Mouse (Mus musculus) midbrain, postnatal 0 days (tissue): ENCODE results near the gene Dazap2. TPM values are rescaled to one million over a fixed set of nuclear protein-coding genes. Genes with fewer than 3 reads are reported as not detected.
"Not testable (repeated sequence)": the region's sequence is repeated elsewhere in the genome, so short reads cannot be mapped to it uniquely, and the experiment has no call there.

ENCODE experiments used
- ATAC-seq: fragments of 200-750 bp; cut with Nextera tagmentation; 2 replicates; pipeline ENCODE4 v1.8.0; 2017; ENCODE audit warnings: moderate number of reproducible peaks, mild to moderate bottlenecking, moderate TSS enrichment, moderate library complexity; ENCODE audit not compliant: low FRiP score
- DNase-seq: peaks from one replicate; pipeline ENCODE4 v3.0.0-alpha.2; 2015; ENCODE audit warnings: low spot score
- H3K27ac ChIP-seq: fragments of 300-500 bp; sonication (generic); 2 replicates; pipeline ENCODE4 v1.5.1; 2014; ENCODE audit warnings: low read depth, mild to moderate bottlenecking, low read length, mixed read lengths
- H3K27me3 ChIP-seq: fragments of 300-500 bp; sonication (generic); 2 replicates; pipeline ENCODE4 v1.6.1; 2014; ENCODE audit warnings: low read length, control low read depth, mixed read lengths; ENCODE audit not compliant: insufficient read depth
- H3K36me3 ChIP-seq: fragments of 300-500 bp; sonication (generic); 2 replicates; pipeline ENCODE4 v1.6.1; 2014; ENCODE audit warnings: low read length, control low read depth, mixed read lengths; ENCODE audit not compliant: insufficient read depth
- H3K4me1 ChIP-seq: fragments of 300-500 bp; sonication (generic); 2 replicates; pipeline ENCODE4 v1.6.1; 2014; ENCODE audit warnings: mild to moderate bottlenecking, control low read depth, antibody characterized with exemption, low read length, mixed read lengths; ENCODE audit not compliant: insufficient read depth
- H3K4me2 ChIP-seq: fragments of 300-500 bp; sonication (generic); 2 replicates; pipeline ENCODE4 v1.6.1; 2014; ENCODE audit warnings: low read depth, mild to moderate bottlenecking, low read length, mixed read lengths; ENCODE audit not compliant: poor library complexity, severe bottlenecking
- H3K4me3 ChIP-seq: fragments of 300-500 bp; sonication (generic); 2 replicates; pipeline ENCODE4 v1.5.1; 2014; ENCODE audit warnings: low read depth, mild to moderate bottlenecking, low read length, moderate library complexity
- H3K9ac ChIP-seq: fragments of 300-500 bp; sonication (generic); replicated peaks from 2 replicates; pipeline ENCODE4 v1.6.1; 2014; ENCODE audit warnings: mild to moderate bottlenecking, low read length, moderate library complexity, mixed read lengths; ENCODE audit not compliant: poor library complexity, severe bottlenecking
- H3K9me3 ChIP-seq: fragments of 300-500 bp; sonication (generic); 2 replicates; pipeline ENCODE4 v1.6.1; 2016; ENCODE audit warnings: low read length, control low read depth
- CTCF ChIP-seq: IDR thresholded peaks from 2 replicates; pipeline ENCODE4 v1.5.1; 2016; ENCODE audit warnings: antibody characterized with exemption, mild to moderate bottlenecking
- WGBS: fragments of 180-500 bp; shearing (Covaris S2); extraction: QIAGEN DNeasy Blood & Tissue Kit; methylation state at CpG from one replicate; pipeline ENCODE4 v1.1.7; 2014; 5-methylcytosine and 5-hydroxymethylcytosine counted together
- polyA plus RNA-seq: library from polyadenylated mRNA; unstranded; fragments of >200 nt; fragmentation: Nextera tagmentation; extraction: Ambion mirVana; gene quantifications from 2 replicates; pipeline ENCODE4 v1.2.1, GENCODE M21; 2015
- total RNA-seq: library from RNA; depleted of rRNA; stranded (reverse); fragments of >200 nt; gene quantifications from 2 replicates; pipeline ENCODE4 v1.2.3, GENCODE M21; 2014

Gene Dazap2
- total and polyA plus RNA-seq, 2 experiments from 2014 or later = 133 to 148 TPM

DNA sequence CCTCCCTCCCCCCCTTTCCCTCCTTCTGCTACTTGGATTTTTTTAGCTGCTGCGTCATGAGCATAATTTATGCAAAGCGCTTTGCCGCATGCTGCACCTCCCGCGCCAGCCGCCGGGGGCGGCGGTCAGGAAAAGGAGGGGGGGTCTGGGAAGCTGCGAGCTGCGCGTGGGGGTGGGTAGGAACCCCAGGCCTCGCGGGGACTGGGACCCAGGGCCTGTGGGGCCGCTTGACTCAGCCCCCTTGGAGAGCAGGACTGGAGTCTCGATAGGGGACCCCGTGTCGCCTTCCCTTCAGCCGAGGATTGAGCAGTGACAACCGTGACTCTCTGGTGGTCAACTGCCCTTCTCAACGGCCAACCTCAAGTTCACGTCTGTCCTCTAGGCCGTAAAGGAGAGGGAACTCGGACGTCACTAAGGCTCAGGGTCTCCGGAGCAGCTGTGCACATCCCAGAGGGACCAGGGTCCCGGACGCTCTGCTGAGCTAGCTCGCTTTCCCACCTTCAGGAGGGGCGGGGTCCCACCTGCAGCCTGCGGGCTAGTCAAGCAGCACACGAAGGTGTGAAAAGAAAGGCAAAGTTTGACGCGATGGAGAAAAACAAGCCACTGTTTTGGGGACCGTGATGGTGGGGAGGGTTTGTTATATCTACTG is 15.0 kb upstream of the Dazap2 start:
- no peaks in the 10 kb centered on the region for H3K27me3 ChIP-seq
- WGBS = under 1% methylated on average over 33 of the region's 35 CpGs
- peak; percentile 85 for ATAC-seq
- peak overlapping the region; percentile 83 for H3K27ac ChIP-seq
- H3K9me3 ChIP-seq = no peaks in the 10 kb centered on the region
- peak overlapping the region; percentile 85 for H3K4me3 ChIP-seq
- no peaks in the 10 kb centered on the region; the same call in 1 of the 2 replicates for H3K4me1 ChIP-seq
- peak overlapping the region; percentile 99 for H3K9ac ChIP-seq
- peak overlapping the region; percentile 80 for H3K4me2 ChIP-seq
- H3K36me3 ChIP-seq = no peaks in the 10 kb centered on the region
- peak; percentile 76 for TF ChIP-seq CTCF
- DNase-seq = peak; percentile 93

DNA sequence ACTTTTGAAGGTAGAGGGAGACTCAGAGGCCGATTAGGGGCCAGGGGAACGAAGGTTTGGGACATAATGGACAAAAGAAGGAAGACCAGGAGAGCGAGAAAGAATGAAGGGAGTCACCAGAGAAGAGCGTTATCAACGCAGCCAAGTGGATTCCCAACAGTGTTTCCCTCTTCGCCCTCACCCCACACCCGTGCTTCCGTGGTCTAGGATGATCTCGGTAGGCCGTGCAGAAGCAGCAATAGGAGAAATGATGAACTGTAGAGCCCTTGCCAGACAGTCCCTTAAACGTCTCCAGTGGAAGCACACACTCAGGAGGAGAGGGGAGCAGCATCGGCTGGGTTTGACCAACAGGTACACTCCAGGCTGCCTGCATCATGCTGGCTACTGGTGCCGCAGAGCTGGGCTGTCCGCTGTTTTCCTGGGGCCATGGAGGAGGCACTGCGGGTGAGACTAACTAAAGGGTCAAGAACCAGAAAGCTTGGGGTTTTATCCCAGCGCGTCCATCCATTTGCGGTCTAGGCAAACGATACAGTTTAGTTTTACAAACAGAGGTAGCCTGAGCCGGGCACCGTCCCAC is 14.4 kb upstream of the Dazap2 start:
- Histone ChIP-seq H3K9me3 (no peaks in the 10 kb centered on the region), H3K4me2 (peak overlapping the region; percentile 80), H3K27ac (no peak overlapping the region; the same call in 1 of the 2 replicates), H3K9ac (0 out of 2 replicates have a peak overlapping the region, but pooled peaks have one; percentile 99), H3K36me3 (no peaks in the 10 kb centered on the region), H3K27me3 (no peaks in the 10 kb centered on the region), H3K4me1 (no peaks in the 10 kb centered on the region; the same call in 1 of the 2 replicates), H3K4me3 (peak overlapping the region; percentile 85; the same call in 1 of the 2 replicates)
- DNase-seq (no peak), ATAC-seq (no peak)
- no peak for TF ChIP-seq CTCF
- 21% methylated on average over 21 of the region's 21 CpGs for WGBS

DNA sequence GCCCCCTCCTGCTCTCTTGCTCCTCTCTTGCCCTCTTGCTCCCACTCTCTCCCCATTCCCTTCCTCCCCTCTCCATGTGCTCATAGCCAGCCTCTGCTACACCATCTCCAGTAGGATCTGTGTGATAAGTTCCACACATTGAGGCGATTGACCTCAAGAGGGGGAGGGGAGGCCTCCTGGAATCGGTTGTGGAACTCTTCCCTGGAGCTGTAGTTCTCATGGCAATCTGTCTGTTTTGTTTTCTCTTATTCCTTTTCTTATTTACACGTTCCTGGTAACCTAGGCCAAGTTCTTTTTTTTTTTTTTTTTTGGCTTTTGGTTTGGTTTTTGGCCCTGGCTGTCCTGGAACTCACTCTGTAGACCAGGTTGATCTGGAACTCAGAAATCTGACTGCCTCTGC is 13.5 kb upstream of the Dazap2 start:
- Histone ChIP-seq H3K36me3 (no peaks in the 10 kb centered on the region), H3K4me1 (no peaks in the 10 kb centered on the region; the same call in 1 of the 2 replicates), H3K9ac (no peak overlapping the region), H3K4me3 (no peak overlapping the region), H3K27me3 (no peaks in the 10 kb centered on the region), H3K9me3 (no peaks in the 10 kb centered on the region), H3K4me2 (no peak overlapping the region), H3K27ac (no peak overlapping the region)
- no peak for TF ChIP-seq CTCF
- no peak for DNase-seq
- ATAC-seq = no peak
- WGBS = 65% methylated on average over 3 of the region's 3 CpGs

DNA sequence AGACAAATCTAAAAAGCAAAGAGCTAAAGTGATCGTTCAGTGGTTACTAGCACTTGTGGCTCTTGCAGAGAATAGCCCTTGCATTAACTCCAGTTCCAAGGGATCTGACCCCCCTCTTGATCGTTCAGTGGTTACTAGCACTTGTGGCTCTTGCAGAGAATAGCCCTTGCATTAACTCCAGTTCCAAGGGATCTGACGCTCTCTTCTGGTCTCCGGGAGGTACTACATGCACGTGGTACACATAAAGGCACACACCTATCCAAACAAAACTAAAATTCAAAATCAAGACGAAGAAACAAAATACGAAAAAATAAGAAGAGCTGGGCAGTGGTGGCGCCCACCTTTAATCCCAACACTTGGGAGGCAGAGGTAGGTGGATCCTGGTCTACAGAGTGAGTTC is 8.5 kb upstream of the Dazap2 start:
- not testable (repeated sequence) for H3K4me2 ChIP-seq, DNase-seq, H3K9ac ChIP-seq, H3K27ac ChIP-seq, H3K4me1 ChIP-seq, H3K4me3 ChIP-seq, ATAC-seq, H3K9me3 ChIP-seq, H3K36me3 ChIP-seq, H3K27me3 ChIP-seq
- 93% methylated on average over 8 of the region's 8 CpGs for WGBS
- peak; percentile 21; the same call in 1 of the 2 replicates for TF ChIP-seq CTCF

DNA sequence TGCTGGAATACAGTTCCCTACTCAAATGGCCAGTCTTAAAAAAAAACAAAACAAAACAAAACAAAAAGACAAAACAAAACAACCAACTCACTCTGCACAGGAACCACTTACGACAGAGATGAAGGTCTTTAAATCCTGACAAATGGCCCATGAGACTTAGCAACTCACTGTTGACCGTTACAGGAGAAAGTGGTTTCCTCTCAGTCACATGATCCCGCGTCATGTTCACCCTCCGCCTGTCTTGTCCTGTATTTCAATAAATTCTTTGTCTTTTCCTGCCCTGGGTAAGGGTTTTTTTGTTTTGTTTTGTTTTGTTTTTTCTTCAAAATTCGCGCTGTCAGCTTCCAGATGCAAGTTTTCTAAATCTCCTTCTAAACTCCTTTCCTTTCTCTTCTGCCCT is 3.2 kb upstream of the Dazap2 start:
- no peak for ATAC-seq
- no peak overlapping the region for H3K9ac ChIP-seq
- no peak overlapping the region for H3K4me2 ChIP-seq
- H3K27ac ChIP-seq = no peak overlapping the region
- no peaks in the 10 kb centered on the region for H3K9me3 ChIP-seq
- no peak overlapping the region for H3K4me3 ChIP-seq
- H3K36me3 ChIP-seq = no peaks in the 10 kb centered on the region
- H3K4me1 ChIP-seq = 0 out of 2 replicates have a peak, but pooled peaks cover 4% of the 10 kb centered on the region
- no peaks in the 10 kb centered on the region for H3K27me3 ChIP-seq
- DNase-seq = no peak
- TF ChIP-seq CTCF = no peak
- 89% methylated on average over 7 of the region's 7 CpGs for WGBS

DNA sequence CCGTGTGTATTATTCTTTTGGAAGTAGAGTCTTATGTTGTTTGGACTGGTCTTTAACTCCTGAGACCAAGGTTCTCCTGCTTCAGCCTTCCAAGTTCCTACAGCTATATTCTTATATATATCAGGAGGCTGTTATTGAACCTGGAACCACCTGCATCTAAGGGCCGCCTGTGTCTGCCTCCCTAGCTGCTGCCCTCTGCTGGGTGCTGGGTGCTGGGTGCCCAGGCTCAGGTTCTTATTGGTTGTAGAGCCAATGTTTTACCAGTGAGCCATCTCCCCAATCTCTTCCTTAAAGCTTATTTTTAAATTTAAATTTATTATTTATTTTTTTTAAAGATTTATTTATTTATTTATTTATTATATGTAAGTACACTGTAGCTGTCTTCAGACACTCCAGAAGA is 2.7 kb upstream of the Dazap2 start:
- ATAC-seq (no peak), DNase-seq (no peak)
- H3K27me3 ChIP-seq = no peaks in the 10 kb centered on the region
- H3K9ac ChIP-seq = no peak overlapping the region
- no peak overlapping the region for H3K4me3 ChIP-seq
- 69% methylated on average over 2 of the region's 2 CpGs for WGBS
- no peak overlapping the region for H3K4me2 ChIP-seq
- no peaks in the 10 kb centered on the region for H3K36me3 ChIP-seq
- H3K27ac ChIP-seq = no peak overlapping the region
- TF ChIP-seq CTCF = peak; percentile 42
- H3K4me1 ChIP-seq = 0 out of 2 replicates have a peak, but pooled peaks cover 4% of the 10 kb centered on the region
- no peaks in the 10 kb centered on the region for H3K9me3 ChIP-seq
